Mouse (Mus musculus) thymus, postnatal 14 days (tissue): Measurements from ENCODE around the gene Notch1.

Source experiments
- DNase-seq: peaks from one replicate; pipeline ENCODE4 v3.0.0; 2021

Gene Notch1

DNA sequence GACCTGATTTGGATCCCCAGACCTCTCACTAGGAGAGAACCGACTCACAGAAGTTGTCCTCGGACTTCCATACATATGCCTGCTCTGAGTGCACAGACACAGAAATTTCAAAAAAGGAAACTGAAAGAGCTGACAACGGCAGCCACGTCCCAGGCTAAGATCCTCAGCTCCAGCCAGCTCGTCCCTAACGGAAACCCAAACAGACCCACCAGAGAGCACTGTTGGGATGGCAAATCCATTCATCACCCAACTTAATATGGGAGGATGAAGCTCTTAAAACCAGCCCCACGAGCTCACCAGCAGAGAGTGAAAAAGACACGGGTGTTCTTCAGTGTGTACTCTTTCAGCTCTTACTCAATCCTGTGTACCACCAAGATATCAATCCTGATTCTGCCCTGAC, 17.8 kb downstream of the Notch1 start:
- no peak for DNase-seq

DNA sequence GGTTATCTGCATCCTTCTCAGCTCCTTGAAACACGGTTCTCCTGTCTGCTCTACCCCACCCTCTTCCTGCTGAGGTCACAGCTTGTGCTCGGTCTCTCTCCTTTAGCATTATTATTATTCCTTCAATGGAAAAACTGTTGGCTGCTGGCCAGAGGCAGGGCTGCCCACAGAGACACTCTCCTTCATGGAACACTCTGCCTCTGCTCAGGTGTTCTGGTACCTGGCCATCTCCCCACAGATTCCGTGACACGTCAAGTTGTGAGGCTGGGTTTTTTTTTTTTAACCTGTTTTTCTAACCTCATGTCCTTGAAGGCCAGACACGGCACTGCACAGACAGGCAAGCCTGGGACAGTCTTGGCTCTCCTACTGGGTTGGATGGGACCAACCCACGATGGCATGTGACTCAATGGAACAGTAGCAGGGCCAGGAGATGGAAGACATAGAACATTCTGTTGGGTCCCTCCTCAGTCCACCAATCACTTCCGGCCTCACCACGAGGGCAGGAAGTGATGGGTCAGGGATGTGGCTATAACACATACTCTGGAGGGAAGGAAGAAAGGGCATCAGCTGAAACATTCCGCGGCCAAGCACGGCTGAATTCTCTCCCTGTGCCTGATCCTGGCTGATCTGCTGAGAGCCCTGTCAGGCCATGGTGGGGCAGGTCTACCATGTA, 18.5 kb downstream of the Notch1 start:
- DNase-seq = no peak

DNA sequence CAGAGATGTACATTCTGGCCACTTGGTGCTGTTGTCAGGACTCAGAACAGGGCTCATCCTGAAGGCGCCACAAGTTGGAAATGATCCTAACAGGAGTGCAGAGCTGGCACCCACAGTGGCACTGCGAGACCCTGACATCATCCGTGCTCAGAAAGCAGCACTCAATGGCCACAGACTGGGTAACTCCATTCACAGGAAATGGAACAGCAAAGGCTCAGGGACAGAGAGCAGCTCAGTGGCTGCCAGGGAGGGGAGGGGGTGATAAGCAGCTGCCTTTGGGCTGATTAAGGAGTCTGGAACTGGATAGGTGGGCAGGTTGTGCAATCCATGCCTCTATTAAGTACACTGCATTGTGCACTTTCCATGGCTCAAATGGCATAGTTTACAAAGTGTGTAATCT, 20.0 kb downstream of the Notch1 start:
- DNase-seq = no peak

DNA sequence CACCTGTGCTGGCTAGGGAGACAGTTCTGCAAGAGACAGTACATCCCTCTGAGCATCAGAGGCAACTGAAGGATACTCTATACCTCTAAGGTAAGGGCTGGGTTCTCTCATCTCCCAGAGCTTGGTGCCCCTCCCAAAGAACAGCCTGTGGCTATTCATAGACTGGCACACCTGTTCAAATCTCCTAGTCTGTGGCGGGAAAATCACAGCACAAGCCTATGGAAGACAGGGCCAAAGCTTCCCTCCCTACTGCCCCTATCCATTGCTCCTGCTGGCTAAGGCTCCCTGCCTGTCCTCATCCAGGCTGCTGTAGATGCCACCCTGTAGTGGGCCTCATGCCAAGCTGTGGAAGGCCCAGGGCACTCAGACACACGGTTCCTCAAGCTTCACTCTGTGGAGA, 20.8 kb downstream of the Notch1 start:
- no peak for DNase-seq

DNA sequence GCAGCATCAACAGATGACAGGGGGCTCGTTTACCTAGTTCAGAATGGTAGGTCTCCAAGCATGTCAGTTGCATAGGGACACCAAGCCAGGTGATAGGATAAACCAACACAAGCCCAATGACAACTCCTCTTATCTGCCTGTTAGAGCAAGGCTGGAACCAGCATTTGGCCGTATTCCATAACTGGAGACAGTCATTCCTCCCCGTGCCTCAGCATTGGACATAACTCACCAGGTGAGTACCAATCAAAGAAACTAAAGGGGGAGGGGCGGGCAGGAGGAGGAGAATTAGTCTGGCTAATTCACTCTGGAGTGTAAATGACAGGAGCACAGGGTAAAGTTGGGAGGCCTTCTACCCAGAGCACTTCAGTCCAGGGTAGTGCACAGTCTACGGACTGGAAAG, 21.5 kb downstream of the Notch1 start:
- no peak for DNase-seq

DNA sequence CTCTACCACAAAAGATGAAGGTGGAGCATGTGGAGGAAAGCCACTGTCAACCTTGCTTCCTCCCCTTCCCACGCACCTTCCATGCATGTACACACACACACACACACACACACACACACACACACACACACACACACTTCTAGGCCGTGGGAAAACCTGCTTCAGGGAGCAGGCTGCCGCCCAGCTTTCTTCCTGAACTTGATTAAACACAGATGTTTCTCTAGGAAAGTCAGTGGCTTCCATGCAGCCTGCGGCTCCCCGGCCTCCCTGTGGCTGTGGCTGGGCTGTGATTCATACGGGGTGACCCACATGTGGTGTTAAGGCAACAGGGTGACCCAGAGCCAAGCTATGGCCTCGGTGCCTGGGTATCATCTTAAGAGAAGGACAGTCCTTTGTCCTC, 22.1 kb downstream of the Notch1 start:
- no peak for DNase-seq

DNA sequence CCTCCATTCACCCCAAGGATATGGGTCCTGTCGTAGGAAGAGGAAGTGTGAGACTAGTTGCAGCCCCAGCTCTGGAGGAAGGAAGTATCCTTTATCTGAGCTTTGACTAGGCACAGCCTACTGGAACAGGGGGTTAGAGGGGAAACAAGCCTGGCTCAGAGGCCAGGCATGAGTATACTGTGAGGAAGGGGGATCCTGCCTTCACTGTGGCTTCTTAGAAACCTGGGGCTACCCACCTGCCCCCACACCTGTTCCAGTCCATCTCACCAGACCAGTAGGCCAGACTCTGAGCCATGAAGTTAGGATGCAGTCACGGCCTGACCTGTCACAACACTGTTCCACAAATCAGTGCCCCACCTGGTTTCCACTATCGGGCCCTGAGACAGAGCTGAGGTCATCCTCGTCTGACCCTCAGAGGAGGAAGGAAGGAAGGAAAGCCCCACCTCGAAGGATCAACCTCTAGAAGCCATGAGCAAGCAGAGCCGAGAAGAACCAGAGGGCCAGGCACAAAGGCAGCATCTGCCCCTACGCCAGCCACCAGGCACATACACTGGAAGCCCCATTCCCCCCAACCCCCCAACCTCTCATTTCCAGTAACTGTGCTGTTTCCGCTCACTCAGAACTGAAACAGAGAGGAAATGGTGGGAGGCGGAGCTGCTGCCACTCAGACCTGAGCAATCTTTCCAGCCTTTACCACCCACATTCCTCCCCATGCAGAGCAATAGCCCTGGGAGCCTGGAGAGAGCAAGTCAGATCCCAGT, 23.3 kb downstream of the Notch1 start:
- DNase-seq = peak; percentile 79

DNA sequence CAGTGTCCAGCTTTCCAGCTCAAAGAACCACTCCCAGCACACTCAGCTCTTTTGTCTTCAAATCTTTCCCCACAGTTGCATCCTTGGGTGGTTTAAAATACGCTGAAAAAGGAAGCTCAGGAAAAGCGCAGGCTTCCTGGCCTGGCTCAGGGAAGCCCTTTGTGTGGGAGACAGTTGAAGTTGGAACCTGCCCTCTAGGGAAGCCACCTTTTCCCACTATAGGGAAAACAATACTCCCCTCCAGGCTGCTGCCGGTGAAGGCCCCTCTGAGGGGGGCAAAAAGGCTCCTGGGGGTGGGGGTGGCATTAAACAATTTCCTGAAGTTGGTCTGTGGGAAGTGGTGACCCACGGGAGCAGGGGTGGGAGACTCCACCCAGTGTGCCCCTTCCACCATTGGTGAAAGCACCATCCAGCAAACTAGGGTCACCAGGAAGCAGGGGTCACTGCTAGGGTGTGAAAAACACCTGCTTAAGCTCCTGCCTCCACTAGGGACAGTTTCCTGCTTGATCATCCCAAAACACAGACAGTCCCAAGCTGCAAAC, 25.6 kb downstream of the Notch1 start:
- no peak for DNase-seq

DNA sequence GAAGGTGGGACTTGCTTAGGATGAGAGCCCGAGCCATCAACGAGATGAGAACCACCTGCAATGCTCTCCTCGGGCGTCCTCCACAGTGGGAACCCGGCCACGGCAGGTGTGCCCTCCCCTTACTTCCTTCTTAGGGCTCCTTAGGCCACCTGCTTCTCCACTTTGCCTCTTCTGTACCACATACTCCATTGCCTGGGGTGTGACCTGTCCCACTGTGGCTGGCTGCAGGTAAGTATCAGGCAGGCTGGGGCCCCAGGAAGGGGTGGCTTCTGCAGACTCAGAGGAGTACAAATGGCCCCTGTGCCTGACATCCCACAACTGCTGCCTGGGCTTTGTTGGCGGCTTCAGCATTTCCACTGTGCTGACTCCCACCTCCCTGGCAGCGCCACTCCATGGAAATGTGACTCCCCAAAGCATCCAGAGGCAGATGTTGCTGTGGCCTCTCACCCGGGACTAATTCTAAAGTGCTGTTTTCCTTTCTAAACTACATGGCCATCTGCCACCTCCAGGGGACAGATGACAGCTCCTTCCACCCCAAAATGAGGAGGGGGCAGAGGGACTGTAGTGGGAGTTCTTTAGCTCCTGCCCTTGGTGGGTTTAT, 27.8 kb downstream of the Notch1 start:
- DNase-seq = peak; percentile 51

DNA sequence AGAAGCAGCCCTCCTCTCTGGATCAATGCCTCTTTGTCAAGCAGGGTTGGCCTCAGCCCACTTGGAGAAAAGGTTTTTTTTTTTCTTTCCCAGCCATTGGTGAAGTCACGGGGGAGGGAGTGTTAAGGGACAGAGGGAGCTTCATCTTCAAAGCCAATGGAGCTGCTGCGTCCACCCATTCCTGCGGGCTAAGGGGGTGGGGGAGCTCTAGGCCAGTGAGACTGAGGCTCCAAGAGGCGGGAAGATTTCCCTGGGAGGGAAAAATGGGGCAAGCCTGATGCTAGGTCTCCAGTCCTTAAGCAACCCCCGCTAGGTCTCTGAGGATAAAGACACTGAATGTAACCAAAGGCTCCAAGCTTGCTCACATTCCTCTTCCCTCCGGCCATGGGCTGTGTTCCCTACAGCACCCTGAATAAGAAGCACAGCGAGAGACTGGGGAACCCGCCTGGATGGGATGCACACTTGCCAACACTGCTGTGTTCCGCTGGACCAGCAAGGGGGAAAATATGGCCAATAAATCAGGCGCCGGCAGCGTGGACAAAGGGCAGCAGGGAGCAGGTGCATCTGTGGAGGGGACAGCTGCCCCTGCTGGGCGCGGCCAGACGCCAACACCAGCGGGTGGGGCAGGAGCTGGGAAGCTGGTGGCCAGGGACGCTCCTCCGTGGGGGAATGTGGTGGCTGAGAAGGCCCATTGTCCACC, 29.0 kb downstream of the Notch1 start:
- no peak for DNase-seq

DNA sequence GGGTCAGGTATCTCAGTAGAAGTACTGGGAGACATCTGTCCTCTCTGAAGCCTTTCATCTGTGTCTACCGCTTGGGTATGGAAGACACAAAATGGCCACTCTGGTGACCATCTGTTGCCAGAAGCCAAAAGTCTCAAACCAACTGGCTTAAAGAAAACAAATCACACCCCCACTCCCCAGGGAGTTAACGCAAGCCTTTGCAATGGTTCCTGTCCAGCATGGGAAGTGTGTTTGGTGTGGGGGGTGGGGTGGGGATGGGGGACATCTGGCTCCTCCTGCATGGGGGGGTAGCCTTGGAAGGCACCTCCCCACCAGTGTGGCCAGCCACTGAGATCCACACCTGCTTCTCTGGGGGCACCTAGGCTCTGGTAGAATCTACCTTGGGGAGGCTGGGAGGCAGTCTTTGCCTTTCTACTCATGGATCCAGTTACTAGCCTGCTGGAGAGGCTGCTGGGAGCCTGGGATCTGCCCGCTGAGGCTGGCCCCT, 29.6 kb downstream of the Notch1 start:
- DNase-seq = no peak

DNA sequence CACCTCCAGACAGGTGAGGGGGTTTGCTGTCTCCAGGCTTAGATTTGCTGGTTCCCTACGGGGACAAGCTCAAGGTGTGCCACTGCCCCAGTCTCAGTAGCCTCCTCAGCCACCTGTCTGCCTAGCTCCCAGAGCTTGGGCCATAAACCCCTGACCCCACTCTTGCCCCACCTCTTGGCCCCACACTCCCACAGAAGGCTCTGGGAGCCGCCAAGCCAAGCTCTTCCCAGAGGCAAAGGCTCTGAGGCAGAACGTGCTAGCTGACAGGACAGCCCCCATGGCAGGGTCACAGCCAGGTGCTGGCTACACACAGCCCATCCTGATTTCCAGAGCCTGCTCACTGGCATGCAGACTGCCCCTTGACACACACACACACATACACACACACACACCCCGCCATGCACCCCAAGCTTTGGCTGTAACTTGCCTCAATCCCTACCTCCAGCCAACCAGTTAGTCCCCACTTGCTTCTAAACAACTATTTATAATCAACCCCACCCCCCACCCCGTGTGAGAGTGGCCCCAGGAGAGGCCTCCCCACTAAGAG, 30.1 kb downstream of the Notch1 start:
- no peak for DNase-seq

DNA sequence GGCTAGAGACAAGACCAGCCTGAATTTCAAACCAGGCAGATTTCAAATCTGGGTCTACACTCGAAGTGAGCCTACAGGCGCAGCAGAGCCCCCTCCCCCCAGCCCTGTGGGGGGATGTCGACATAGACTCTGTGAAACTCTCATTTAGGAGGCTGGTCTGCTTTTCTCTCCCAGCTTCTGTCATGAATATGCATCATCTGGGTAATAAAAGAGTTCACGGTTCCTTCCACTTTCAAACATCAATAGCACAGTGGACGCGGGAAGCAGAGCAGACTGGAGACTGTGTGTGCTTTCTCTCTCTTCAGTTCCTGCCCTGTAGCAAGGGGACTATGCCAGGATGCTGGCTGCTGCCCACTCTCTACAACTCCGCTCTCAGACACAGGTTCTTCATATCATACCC, 30.8 kb downstream of the Notch1 start:
- DNase-seq = no peak

DNA sequence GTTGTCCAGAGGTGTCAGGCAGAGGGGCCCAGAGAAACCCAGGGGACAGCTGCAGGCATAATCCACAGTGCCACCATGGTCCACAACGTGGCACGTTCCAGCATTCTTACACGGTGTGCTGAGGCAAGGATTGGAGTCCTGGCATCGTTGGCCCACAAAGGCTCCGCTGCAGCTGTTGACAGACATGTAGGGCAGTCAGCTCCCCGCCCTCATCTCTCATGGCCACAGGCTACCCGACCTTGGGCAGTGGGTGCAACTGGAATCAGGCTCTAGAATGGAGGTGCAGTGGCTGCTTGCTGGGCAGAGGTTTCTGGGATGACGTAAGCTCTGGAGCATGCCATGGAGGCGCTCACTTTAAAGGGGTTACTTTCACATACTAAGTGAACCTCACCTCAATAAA, 31.2 kb downstream of the Notch1 start:
- no peak for DNase-seq

DNA sequence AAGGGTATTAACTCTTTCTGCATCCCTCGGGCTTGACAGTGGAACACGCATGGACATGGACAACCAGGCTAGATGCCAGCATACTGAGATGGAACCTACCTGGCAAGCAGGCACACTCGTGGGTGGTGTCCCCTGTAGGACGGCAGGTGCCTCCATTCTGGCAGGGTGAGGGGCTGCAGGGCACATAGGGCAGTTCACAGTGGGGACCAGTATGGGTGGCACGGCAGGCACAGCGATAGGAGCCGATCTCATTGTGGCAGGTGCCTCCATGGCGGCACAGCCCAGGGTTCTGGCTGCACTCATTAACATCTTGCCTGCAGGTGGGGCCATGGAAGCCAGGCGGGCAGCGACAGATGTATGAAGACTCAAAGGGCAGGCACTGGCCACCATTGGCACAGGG, 32.3 kb downstream of the Notch1 start:
- DNase-seq = no peak

DNA sequence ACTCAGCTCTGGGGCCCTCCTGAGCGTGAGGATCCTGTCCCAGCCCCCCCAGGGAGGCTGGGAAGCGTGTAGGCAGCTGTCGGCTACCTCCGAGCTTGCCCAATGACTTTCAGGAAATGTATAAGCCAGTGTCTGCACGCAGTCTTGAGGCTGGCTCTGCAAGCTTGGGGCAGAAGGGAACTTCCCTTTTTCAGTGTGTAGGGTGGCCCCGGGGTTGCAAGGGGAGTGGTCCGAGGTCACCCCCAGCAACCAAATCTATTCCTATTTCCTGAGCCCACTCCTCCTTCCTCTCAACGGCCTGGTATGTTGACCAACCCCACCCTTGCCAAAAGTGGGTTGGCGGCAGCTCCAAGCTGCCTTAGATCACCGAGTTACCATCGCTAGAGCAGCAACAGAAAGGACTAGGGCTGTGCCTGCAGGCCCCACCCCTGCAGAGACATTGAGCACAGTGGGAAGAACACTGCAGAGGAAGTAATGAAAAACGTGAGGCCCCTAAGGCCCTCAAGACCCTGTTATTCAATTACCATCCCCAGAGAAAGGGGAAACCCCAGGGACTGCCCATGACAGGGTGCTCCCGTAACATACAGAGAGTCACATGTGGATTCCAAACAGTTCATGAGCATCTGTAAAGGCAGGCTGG, 33.1 kb downstream of the Notch1 start:
- DNase-seq = peak; percentile 4

DNA sequence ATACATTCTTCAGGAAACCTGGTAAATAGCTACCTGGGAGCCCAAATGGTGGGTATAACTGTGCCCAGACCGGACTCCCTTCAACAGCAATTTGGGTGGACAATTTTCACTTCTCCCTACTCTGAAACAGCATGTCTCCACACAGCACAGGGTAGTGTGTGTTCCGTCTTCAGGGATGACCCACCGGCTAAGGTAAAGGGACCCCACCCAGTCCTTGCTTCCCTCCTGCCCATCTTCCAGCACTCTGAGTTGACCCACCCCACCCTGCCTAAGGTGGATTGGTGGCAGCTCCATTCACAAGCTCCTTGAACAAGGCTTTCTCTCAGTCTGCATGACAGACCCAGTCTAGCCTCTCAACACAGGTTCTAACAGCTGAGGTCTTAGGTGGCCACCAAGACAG, 33.6 kb downstream of the Notch1 start:
- no peak for DNase-seq

DNA sequence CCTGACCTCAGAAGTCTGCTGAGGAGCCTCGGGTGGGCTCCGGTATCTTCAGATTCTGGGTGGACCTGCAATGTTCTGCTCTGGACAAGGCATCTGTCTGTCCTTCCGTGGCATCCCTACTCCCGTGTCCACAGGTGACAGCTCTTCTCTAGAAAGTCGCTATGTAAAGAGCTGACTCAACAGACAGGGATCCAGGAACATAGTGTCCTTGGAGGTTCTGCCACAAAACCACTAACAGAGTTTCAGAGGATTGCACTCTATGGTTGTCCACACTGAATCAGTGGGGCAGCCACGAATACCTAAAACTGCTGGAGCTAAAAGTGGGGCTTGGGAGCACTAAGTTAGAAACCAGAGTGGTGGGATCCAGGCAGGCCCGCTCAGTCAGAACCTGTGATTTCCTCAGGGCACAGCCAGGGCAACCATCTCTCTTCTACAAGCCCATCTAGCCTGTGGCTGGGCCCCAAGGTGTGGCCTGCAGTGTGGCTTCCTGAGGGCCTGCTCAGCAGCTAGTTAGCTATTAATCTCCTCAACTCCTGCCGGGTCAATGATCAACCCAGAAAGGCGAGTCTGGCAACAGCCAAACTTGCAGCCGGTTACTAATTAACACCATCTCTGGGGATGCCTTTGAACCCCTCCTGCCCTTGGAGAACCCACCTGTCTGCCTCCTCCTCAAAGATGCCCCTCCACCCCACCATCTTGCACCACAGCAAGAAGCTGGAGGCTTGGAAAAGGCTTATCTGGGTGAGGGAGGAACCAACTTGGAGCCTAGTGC, 34.6 kb downstream of the Notch1 start:
- no peak for DNase-seq

DNA sequence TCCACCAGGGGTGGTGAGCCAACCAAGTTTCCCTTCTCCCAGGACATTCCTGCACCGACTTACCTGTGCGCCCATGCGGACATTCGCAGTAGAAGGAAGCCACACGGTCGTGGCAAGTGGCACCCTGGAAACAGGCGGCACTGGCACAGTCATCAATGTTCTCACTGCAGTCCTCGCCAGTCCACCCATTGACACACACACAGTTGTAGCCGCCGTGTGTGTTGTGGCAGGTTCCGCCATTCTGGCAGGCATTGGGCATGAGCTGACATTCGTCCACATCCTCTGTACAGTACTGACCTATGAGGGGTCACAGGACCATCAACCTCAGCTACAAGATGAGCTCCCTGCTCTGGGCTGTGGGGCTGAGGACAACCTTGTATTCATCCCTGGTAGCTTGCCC, 35.6 kb downstream of the Notch1 start:
- no peak for DNase-seq

DNA sequence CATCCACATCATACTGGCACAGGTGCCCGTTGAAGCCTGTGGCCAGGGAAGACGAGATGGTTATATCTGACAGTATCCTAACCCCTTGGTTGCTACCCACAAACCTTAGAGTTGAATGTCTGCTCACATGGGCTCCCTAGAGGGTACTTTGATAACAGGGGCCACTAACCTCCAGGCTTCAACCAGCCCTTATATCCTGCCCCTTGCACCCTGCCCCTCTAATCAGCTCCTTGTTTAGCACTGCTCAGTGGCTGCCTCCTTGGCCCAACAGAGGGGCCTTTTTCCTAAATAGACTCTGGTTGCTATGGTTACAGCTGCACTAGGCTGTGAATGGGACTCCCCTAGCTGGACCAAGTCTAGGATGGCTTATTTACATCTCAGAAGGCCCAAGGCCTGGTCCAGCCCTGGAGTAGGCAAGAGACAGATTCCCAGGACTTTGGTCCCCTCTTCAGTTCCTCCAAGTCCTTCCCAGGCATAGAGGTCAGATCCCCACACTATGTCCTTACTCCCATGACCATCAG, 37.7 kb downstream of the Notch1 start:
- no peak for DNase-seq

DNA sequence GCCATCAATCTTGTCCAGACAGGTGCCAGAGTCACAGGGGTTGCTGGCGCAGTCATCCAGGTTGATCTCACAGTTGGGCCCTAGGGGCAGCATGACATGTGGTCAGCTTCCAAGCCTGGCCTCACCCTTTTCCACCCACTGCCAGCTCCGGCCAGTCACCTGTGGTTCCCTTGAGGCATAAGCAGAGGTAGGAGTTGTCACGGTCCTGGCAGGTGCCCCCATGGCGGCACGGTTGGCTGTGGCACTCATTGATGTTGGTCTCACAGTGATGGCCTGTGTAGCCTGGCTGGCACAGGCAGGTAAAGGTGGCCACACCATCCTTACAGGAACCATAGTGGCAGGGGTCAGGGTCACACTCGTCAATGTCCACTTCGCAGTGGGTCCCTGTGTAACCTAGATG, 38.6 kb downstream of the Notch1 start:
- no peak for DNase-seq
